Mouse (Mus musculus): ENCODE results near the gene Sorcs1. TPM values are rescaled to one million over a fixed set of nuclear protein-coding genes. Genes with fewer than 3 reads are reported as not detected.

Gene Sorcs1
- polyA plus RNA-seq, 1 experiment from 2014 or later: 1.1 TPM

- Histone ChIP-seq H3K27me3 (no peaks in the 10 kb centered on the region), H3K9me3 (no peaks in the 10 kb centered on the region), H3K9ac (replicated peaks) (no peak overlapping the region), H3K36me3 (no peaks in the 10 kb centered on the region), H3K4me3 (replicated peaks) (no peak overlapping the region), H3K27ac (no peak overlapping the region), H3K4me1 (replicated peaks) (no peaks in the 10 kb centered on the region), H3K4me2 (no peak overlapping the region)
- no peak for ATAC-seq (ENCODE audit: insufficient number of reproducible peaks, insufficient read depth, low FRiP score, low TSS enrichment, low read depth)
- 57% methylated on average over 6 of the region's 6 CpGs for WGBS
Observed at GRCm38 (mm10) chr19:50558771-50559170, 119.7 kb downstream of the Sorcs1 start.

GRCm38 (mm10) chr19:50534031-50534430 is 144.4 kb downstream of the Sorcs1 start:
- 83% methylated on average over 5 of the region's 5 CpGs for WGBS
- no peaks in the 10 kb centered on the region for H3K36me3 ChIP-seq
- H3K27me3 ChIP-seq: no peaks in the 10 kb centered on the region
- no peaks in the 10 kb centered on the region for H3K9me3 ChIP-seq
- H3K27ac ChIP-seq: no peak overlapping the region
- H3K4me2 ChIP-seq: no peak overlapping the region
- no peak overlapping the region for H3K4me3 ChIP-seq (replicated peaks)
- H3K9ac ChIP-seq (replicated peaks): no peak overlapping the region
- no peak for ATAC-seq (ENCODE audit: insufficient number of reproducible peaks, insufficient read depth, low FRiP score, low TSS enrichment, low read depth)
- no peaks in the 10 kb centered on the region for H3K4me1 ChIP-seq (replicated peaks)

- H3K9ac ChIP-seq (replicated peaks): no peak overlapping the region
- no peaks in the 10 kb centered on the region for H3K27me3 ChIP-seq
- H3K4me1 ChIP-seq (replicated peaks): no peaks in the 10 kb centered on the region
- H3K27ac ChIP-seq: no peak overlapping the region
- H3K9me3 ChIP-seq: no peaks in the 10 kb centered on the region
- H3K36me3 ChIP-seq: no peaks in the 10 kb centered on the region
- 80% methylated on average over 3 of the region's 3 CpGs for WGBS
- no peak overlapping the region for H3K4me3 ChIP-seq (replicated peaks)
- ATAC-seq (ENCODE audit: insufficient number of reproducible peaks, insufficient read depth, low FRiP score, low TSS enrichment, low read depth): no peak
- no peak overlapping the region for H3K4me2 ChIP-seq
Observed at GRCm38 (mm10) chr19:50527835-50528234, 150.6 kb downstream of the Sorcs1 start.

- H3K36me3 ChIP-seq: no peaks in the 10 kb centered on the region
- 76% methylated on average over 8 of the region's 8 CpGs for WGBS
- ATAC-seq (ENCODE audit: insufficient number of reproducible peaks, insufficient read depth, low FRiP score, low TSS enrichment, low read depth): no peak
- H3K4me2 ChIP-seq: no peak overlapping the region
- H3K9ac ChIP-seq (replicated peaks): no peak overlapping the region
- H3K27ac ChIP-seq: no peak overlapping the region
- H3K27me3 ChIP-seq: no peaks in the 10 kb centered on the region
- no peak overlapping the region for H3K4me3 ChIP-seq (replicated peaks)
- no peaks in the 10 kb centered on the region for H3K9me3 ChIP-seq
- H3K4me1 ChIP-seq (replicated peaks): no peaks in the 10 kb centered on the region
Observed at GRCm38 (mm10) chr19:50526094-50526493, 152.4 kb downstream of the Sorcs1 start.

- Histone ChIP-seq H3K9ac (replicated peaks) (no peak overlapping the region), H3K4me1 (replicated peaks) (no peaks in the 10 kb centered on the region), H3K27ac (no peak overlapping the region), H3K4me2 (no peak overlapping the region), H3K9me3 (no peaks in the 10 kb centered on the region), H3K36me3 (no peaks in the 10 kb centered on the region), H3K27me3 (no peaks in the 10 kb centered on the region), H3K4me3 (replicated peaks) (no peak overlapping the region)
- 79% methylated on average over 4 of the region's 4 CpGs for WGBS
- ATAC-seq (ENCODE audit: insufficient number of reproducible peaks, insufficient read depth, low FRiP score, low TSS enrichment, low read depth): no peak
Observed at GRCm38 (mm10) chr19:50521943-50522342, 156.5 kb downstream of the Sorcs1 start.

- no peaks in the 10 kb centered on the region for H3K36me3 ChIP-seq
- WGBS: 81% methylated on average over 10 of the region's 10 CpGs
- H3K4me1 ChIP-seq (replicated peaks): no peaks in the 10 kb centered on the region
- no peak for ATAC-seq (ENCODE audit: insufficient number of reproducible peaks, insufficient read depth, low FRiP score, low TSS enrichment, low read depth)
- no peak overlapping the region for H3K9ac ChIP-seq (replicated peaks)
- H3K4me2 ChIP-seq: no peak overlapping the region
- no peaks in the 10 kb centered on the region for H3K27me3 ChIP-seq
- no peak overlapping the region for H3K4me3 ChIP-seq (replicated peaks)
- H3K27ac ChIP-seq: no peak overlapping the region
- H3K9me3 ChIP-seq: no peaks in the 10 kb centered on the region
Observed at GRCm38 (mm10) chr19:50515059-50515673, 163.3 kb downstream of the Sorcs1 start.

- H3K4me3 ChIP-seq (replicated peaks): no peak overlapping the region
- no peaks in the 10 kb centered on the region for H3K9me3 ChIP-seq
- no peak overlapping the region for H3K27ac ChIP-seq
- H3K9ac ChIP-seq (replicated peaks): no peak overlapping the region
- no peaks in the 10 kb centered on the region for H3K36me3 ChIP-seq
- ATAC-seq (ENCODE audit: insufficient number of reproducible peaks, insufficient read depth, low FRiP score, low TSS enrichment, low read depth): no peak
- no peaks in the 10 kb centered on the region for H3K4me1 ChIP-seq (replicated peaks)
- no peaks in the 10 kb centered on the region for H3K27me3 ChIP-seq
- WGBS: 76% methylated on average over 8 of the region's 8 CpGs
- no peak overlapping the region for H3K4me2 ChIP-seq
Observed at GRCm38 (mm10) chr19:50514309-50514830, 164.1 kb downstream of the Sorcs1 start.

GRCm38 (mm10) chr19:50502816-50503215 is 175.6 kb downstream of the Sorcs1 start:
- 71% methylated on average over 1 of the region's 1 CpGs for WGBS
- ATAC-seq (ENCODE audit: insufficient number of reproducible peaks, insufficient read depth, low FRiP score, low TSS enrichment, low read depth): no peak
- no peaks in the 10 kb centered on the region for H3K27me3 ChIP-seq
- no peaks in the 10 kb centered on the region for H3K36me3 ChIP-seq
- H3K9me3 ChIP-seq: no peaks in the 10 kb centered on the region
- H3K4me3 ChIP-seq (replicated peaks): no peak overlapping the region
- no peak overlapping the region for H3K9ac ChIP-seq (replicated peaks)
- no peaks in the 10 kb centered on the region for H3K4me1 ChIP-seq (replicated peaks)
- H3K27ac ChIP-seq: no peak overlapping the region
- no peak overlapping the region for H3K4me2 ChIP-seq

- Histone ChIP-seq H3K4me1 (replicated peaks) (peaks cover 6% of the 10 kb centered on the region; the same call in 1 of the 2 replicates), H3K36me3 (no peaks in the 10 kb centered on the region), H3K27ac (no peak overlapping the region), H3K4me3 (replicated peaks) (no peak overlapping the region), H3K9ac (replicated peaks) (no peak overlapping the region), H3K9me3 (no peaks in the 10 kb centered on the region), H3K27me3 (peaks cover 7% of the 10 kb centered on the region; the same call in 1 of the 2 replicates), H3K4me2 (no peak overlapping the region)
- ATAC-seq (ENCODE audit: insufficient number of reproducible peaks, insufficient read depth, low FRiP score, low TSS enrichment, low read depth): no peak
- WGBS: 88% methylated on average over 3 of the region's 3 CpGs
Observed at GRCm38 (mm10) chr19:50491121-50491520, 187.3 kb downstream of the Sorcs1 start.

GRCm38 (mm10) chr19:50490721-50491120 is 187.7 kb downstream of the Sorcs1 start:
- Histone ChIP-seq H3K4me1 (replicated peaks) (peaks cover 6% of the 10 kb centered on the region; the same call in 1 of the 2 replicates), H3K36me3 (no peaks in the 10 kb centered on the region), H3K27ac (no peak overlapping the region), H3K9ac (replicated peaks) (no peak overlapping the region), H3K27me3 (peaks cover 7% of the 10 kb centered on the region; the same call in 1 of the 2 replicates), H3K4me2 (no peak overlapping the region), H3K9me3 (no peaks in the 10 kb centered on the region), H3K4me3 (replicated peaks) (no peak overlapping the region)
- ATAC-seq (ENCODE audit: insufficient number of reproducible peaks, insufficient read depth, low FRiP score, low TSS enrichment, low read depth): no peak
- WGBS: 49% methylated on average over 2 of the region's 2 CpGs

GRCm38 (mm10) chr19:50489786-50490185 is 188.7 kb downstream of the Sorcs1 start:
- 88% methylated on average over 3 of the region's 3 CpGs for WGBS
- Histone ChIP-seq H3K4me1 (replicated peaks) (peaks cover 6% of the 10 kb centered on the region; the same call in 1 of the 2 replicates), H3K27me3 (peaks cover 7% of the 10 kb centered on the region; the same call in 1 of the 2 replicates), H3K27ac (no peak overlapping the region), H3K9ac (replicated peaks) (no peak overlapping the region), H3K36me3 (no peaks in the 10 kb centered on the region), H3K9me3 (no peaks in the 10 kb centered on the region), H3K4me3 (replicated peaks) (no peak overlapping the region), H3K4me2 (no peak overlapping the region)
- no peak for ATAC-seq (ENCODE audit: insufficient number of reproducible peaks, insufficient read depth, low FRiP score, low TSS enrichment, low read depth)

GRCm38 (mm10) chr19:50488421-50488820 is 190.0 kb downstream of the Sorcs1 start:
- H3K27ac ChIP-seq: no peak overlapping the region
- H3K36me3 ChIP-seq: no peaks in the 10 kb centered on the region
- no peaks in the 10 kb centered on the region for H3K9me3 ChIP-seq
- H3K4me2 ChIP-seq: no peak overlapping the region
- H3K4me1 ChIP-seq (replicated peaks): peaks cover 8% of the 10 kb centered on the region
- WGBS: 75% methylated on average over 6 of the region's 6 CpGs
- H3K4me3 ChIP-seq (replicated peaks): no peak overlapping the region
- peaks cover 7% of the 10 kb centered on the region; the same call in 1 of the 2 replicates for H3K27me3 ChIP-seq
- H3K9ac ChIP-seq (replicated peaks): no peak overlapping the region
- ATAC-seq (ENCODE audit: insufficient number of reproducible peaks, insufficient read depth, low FRiP score, low TSS enrichment, low read depth): no peak
